Mouse (Mus musculus): ENCODE measurements around the gene Ankrd28.
"Not testable (repeated sequence)": the region's sequence is repeated elsewhere in the genome, so short reads cannot be mapped to it uniquely, and the experiment has no call there.

Ankrd28 gene

DNA sequence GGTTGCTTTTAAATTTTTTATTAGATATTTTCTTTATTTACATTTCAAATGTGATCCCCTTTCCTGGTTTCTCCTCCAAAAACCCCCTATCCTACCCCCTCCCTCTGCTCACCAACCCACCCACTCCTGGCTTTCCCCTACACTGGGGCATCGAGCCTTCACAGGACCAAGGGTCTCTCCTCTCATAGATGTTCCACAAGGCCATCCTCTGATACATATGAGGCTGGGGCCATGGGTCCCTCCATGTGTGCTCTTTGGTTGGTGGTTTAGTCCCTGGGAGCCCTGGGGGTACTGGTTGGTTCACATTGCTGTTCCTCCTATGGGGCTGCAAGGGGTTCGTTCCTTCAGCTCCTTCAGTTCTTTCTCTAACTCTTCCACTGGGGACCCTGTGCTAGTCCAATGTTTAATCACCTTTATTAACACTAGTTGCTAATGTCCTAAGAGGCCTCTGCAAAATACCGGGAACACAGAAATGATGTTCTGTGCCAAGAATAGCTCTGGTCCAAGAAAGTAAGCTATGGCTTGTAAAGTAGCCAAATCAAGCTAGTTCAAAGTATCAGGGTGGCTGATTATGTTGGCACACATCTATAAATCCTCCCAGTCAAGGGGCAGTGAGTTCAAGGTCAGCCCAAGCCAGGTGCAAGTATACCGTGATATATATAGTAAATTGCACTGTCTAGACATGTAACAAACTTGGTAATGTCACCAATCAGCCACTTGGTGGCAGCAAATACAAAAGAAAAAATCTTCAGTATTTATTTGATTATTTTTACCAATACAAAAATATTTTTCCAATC, 36.3 kb downstream of the Ankrd28 start:
- DNase-seq (ENCODE audit: low spot score) = peak; percentile 60

- DNase-seq (ENCODE audit: low spot score) = peak; percentile 78
These were observed 39.7 kb downstream of the Ankrd28 start for GRCm38 (mm10) chr14:31790797-31791196.

GRCm38 (mm10) chr14:31786906-31787305, 43.5 kb downstream of the Ankrd28 start:
- peak; percentile 63 for DNase-seq (ENCODE audit: low spot score)

DNA sequence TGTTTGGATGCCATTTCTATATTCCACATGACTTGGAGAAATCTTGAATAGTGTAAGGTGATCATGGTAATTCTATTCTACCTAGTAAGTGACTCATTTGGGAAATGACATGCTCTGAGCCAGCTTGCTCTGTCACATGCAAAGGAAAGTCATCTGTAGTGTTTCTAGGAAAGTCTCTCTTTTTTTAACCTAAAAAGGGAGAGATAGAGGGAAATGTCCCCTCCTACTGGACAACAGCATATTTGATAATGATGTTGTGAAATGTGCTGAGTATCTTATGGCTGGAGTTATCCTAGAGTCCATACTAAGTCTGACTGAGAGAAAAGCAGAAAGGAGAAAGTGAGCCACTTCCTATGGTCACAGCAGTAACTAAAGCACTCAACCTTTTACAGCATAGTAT, 44.8 kb downstream of the Ankrd28 start:
- peak; percentile 70 for DNase-seq (ENCODE audit: low spot score)

GRCm38 (mm10) chr14:31784975-31785374, 45.5 kb downstream of the Ankrd28 start:
- DNase-seq (ENCODE audit: low spot score) = no peak

GRCm38 (mm10) chr14:31781309-31782049, 49.0 kb downstream of the Ankrd28 start:
- DNase-seq (ENCODE audit: low spot score) = peak; percentile 82

DNA sequence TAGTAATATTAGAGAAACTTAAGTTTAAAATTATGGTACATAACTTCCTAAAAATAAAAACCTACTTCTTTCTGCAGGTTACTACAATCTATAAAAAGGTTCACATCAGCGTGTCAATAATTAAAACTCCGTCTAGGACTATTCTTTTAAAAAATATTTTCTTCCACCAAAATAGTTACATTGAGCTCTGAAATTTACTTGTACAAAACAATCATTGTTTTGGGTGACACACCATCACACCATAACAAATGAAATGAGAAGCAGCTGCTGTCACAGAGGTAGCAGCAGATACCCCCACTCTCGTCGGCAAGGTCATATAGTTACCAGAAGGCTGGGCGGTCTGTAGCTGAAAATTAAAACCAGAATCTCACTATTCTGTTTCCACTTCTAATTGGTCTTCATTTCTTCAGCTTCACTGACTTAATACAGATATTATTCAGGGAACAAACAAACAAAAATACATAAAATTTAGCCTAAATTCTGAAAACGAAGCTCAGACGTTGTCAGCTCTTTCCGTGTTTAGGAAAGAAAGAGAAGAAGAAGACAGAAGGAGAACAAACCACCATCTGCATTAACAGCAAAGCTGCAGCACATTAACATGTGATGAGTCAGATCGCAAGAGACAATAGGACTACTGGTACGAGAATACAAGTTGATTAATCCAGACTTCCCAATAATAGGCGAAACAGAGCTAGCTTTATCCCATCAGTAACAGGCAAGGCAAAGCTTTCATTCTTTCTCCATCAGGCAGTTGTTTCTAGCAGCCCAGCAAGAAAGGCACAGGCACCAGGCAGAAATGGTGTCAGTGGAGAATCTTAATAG, 49.8 kb downstream of the Ankrd28 start:
- DNase-seq (ENCODE audit: low spot score) = peak; percentile 57

DNA sequence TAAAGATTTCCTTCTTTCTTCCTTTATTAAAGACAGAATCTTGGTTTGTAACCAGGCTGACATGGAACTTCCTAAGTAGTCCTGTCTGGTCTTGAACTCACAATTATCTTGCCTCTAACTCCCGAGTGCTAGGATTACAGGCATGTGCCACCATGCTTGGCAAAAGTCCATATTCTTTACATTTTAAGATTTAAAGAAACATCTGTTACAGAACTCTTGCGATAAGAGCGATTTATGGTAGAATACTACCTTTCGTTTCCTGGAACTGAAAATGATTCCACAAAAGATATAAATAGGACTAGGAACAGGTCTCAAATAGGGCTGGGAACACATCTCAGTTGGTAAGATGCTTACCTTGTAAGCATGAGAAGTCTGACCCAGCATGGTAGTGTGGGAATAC, 56.9 kb downstream of the Ankrd28 start:
- no peak for DNase-seq (ENCODE audit: low spot score)

GRCm38 (mm10) chr14:31772251-31772650, 58.2 kb downstream of the Ankrd28 start:
- no peak for DNase-seq (ENCODE audit: low spot score)

DNA sequence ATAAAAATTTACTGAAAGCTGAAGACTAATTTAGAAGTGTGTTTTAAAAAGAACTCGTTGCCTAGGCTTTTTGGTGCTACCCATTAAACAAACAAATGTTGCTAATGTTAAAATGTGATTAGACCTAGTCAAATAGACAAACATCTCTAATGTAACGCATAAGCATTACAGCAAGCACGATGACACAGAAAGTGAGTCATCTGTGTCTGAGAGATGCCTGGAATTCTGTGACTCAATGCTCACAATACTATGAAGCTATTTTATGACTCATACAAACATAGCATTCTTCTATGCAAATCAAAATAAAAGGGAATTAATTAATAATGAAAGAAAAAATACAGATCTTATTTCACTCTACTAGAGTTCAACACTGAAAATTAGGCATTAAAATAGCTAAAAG, 61.9 kb downstream of the Ankrd28 start:
- no peak for DNase-seq (ENCODE audit: low spot score)

DNA sequence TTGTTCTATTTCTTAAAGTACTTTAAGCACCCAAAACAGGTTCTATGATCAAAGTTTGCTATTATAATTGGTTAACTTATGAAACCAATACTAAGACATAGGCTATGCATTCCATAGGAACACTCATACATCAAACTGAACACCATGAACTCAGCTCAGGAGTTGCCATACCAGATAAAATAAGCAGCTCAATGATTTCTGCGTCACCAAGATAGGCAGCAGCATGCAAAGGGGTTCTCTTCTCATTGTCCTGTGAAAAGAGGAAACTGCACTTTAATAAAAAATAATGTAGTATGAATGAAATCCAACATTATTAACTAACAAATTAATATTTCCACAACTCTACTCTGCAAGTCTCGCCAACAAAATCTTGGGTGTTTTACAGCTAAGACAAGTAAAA, 66.4 kb downstream of the Ankrd28 start:
- no peak for DNase-seq (ENCODE audit: low spot score)

DNA sequence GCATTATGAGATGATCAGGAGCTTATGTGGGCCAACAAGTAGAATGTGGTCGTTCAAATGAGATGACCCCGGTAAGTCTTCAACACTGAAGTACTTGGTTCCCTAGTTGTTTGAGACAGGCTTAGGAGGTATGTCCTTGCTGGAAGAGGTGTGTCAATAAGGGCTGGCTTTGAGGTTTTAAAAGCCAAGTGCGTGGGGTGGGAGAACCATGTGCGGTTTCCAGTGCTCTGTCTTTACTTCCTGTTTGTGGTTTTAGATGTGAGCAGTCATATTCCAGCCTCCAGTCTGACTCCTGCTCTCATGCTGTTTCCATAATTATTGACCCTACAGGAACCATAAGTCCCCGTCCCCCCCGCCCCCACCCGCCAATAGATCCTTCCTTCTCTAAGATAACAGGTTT, 68.7 kb downstream of the Ankrd28 start:
- no peak for DNase-seq (ENCODE audit: low spot score)

DNA sequence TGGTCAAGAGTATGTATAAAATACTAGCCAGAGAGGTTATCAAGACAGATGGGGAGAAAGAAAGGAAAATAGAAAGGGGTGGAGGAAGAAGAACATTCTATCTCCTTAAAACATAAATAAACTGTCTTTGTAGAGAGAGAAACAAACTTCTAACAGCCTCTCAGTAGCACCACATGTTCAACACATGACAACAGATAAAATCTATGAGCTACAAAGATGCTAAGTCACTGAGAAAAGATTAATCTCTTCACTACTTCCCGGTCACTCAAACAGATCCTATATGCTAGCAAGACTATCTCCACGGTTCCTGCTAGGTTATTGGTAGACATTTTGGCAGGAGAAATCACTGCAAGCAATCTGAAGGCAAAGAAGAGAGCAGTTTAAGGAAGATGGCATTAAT, 71.3 kb downstream of the Ankrd28 start:
- DNase-seq (ENCODE audit: low spot score) = no peak

DNA sequence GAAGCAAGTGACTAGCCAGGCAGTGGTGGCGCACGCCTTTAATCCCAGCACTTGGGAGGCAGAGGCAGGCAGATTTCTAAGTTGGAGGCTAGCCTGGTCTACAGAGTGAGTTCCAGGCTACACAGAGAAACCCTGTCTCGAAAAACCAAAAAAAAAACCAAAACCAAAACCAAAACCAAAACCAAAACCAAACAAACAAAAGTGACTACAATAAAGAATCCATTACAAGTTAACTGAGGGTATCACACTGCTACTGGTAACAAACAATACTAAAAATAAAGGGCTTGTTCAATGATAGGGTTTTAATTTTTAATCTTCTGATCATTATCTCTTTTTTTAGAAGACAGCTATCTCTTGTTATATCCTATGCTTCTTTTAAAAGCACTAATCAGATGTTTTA, 72.0 kb downstream of the Ankrd28 start:
- not testable (repeated sequence) for DNase-seq (ENCODE audit: low spot score)

DNA sequence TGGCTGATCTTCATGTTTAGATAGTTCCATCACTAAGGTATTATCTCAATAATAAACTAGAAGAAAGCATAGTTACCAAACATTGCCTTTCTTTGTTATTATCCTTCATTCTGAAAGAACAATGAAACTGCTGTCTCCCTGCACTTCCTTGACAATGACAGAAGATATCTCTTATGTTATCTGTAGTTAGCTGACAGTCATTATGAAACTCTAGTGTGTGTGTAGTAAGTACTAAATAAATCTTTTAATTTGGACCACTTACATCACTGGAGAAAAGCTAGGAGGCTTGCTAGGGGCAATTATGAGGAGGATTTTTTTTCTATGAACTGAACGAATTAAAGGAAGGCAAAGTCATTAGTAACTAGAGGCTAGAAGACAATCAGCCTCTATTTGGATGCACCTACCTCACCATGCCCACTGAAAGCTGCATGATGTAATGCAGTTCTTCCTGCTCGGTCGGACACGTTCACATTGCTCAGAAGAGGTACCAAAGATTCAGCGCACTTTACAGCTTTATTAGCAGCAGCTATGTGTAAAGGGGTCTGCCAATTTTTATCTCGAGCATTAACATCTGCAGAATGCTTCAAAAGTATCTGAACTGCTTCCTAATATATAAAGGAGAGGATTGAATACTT, 82.1 kb downstream of the Ankrd28 start:
- DNase-seq (ENCODE audit: low spot score) = no peak

GRCm38 (mm10) chr14:31742523-31742922, 87.9 kb downstream of the Ankrd28 start:
- DNase-seq (ENCODE audit: low spot score) = no peak

- DNase-seq (ENCODE audit: low spot score) = no peak
These were observed 95.6 kb downstream of the Ankrd28 start for GRCm38 (mm10) chr14:31734811-31735210.

GRCm38 (mm10) chr14:31727522-31727921, 102.9 kb downstream of the Ankrd28 start:
- DNase-seq (ENCODE audit: low spot score) = no peak

DNA sequence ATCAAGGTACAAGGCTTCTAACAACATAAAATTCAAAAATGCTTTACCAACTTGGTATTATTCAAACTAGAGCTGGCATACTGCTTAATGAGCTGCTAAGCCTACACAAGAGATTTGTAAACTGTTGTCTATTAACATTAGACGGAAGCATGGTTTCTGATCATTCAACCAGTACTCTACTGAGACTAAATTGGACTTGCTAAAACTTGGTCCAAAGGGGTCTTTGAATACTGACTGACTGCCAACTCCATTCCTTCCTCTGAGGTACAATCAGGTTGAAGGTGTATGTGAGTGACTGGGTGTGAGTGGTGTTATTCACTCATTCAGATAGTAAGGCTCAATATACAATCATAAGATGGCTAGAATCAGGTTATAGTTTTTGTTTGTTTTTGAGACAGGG, 107.7 kb downstream of the Ankrd28 start:
- no peak for DNase-seq (ENCODE audit: low spot score)

DNA sequence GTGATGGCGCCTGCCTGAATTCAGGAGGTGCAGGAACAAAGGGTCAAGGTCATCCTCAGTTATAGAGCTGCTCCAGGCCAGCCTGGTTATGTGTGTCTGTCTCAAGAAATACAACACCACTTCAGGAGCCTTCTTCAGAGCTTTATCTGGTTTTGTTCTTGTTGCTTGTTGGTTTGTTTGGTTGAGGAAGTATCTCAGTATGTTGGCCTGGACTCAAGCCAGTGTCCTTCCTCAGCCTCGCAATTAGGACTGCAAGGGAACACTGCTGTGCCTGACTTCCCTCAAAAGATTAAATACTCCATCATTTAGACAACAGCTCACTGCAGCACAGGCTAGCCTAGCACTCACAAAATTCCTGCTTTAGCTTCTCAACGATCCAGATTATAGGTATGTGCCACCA, 109.2 kb downstream of the Ankrd28 start:
- DNase-seq (ENCODE audit: low spot score) = no peak

DNA sequence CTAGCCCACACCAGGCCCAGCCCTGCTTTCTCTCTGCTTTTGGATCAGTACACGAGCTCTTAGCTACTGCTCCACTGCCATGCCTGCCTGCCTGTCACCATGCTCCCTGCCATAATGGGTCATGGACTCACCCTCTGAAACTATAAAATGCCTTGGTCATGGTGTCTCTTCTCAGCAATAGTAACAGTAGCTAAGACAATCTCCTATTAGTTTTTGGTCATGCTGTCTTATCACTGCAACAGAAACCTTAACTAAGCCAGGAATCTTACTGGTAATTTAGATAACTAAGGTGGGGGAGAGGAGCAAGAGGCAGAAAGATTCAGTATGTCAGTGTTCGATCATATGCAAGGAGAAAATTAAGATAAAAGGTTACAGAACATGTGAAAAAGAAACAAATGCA, 112.1 kb downstream of the Ankrd28 start:
- no peak for DNase-seq (ENCODE audit: low spot score)

DNA sequence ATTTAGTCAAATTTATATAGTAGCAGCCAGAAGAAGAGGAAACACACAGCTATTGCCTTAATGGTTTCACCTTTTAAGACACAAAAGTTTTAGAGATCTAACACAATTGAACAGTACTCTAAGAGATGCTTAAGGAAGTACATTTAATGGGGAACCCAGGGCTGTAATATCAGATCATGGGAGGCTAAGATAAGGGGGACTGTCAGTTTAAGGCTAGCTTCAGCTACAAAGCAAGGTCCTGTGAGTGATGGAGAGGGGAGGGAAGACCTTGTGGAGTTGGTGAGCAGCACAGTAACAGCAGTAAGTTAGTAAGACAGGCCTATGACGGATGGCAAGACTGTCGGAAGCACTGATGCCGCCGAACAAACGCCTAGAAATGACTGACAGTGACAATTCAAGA, 113.1 kb downstream of the Ankrd28 start:
- no peak for DNase-seq (ENCODE audit: low spot score)
